Mouse (Mus musculus) bone marrow macrophage, adult 2 months (primary cell): Measurements from ENCODE around the gene Chpt1.

Experiments used
- CTCF ChIP-seq: IDR thresholded peaks from 2 replicates; pipeline ENCODE4 v1.5.1; 2012; ENCODE audit warnings: low read depth, mild to moderate bottlenecking, low read length, moderate library complexity
- POLR2A ChIP-seq: IDR thresholded peaks from 2 replicates; pipeline ENCODE4 v1.6.1; 2012; ENCODE audit warnings: mild to moderate bottlenecking, low read depth, low read length, borderline replicate concordance

DNA sequence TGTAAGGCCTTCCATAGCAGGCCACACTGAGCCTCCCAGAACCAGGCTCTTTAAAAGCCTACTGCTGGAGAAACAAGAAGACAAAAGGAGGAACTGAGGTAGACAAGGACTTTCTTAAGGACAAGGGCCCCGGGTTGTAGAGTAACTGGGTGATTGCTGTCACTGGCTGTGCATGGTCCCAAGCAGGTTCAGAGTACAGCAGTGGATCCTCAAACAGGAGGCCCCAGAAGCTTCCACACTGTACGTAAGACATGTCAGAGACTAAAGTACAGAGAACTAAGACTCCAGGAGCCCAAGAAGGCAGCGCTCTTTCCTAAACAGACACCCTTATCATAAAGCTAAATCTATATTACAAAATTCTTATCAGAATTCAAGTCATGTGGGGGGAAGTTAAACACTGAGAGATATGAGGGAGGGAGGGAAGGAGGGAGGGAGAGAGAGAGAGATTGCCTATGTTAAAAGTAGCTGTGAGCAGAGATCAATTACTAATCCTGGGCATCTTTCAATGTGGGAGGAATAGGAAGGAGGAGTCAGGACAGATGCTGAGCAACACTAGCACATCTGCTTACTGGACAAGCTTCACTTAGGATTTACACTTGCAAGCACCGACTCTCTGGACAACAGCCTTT is 8.8 kb downstream of the Chpt1 start:
- TF ChIP-seq CTCF = no peak
- no peak for TF ChIP-seq POLR2A
